Mouse (Mus musculus): ENCODE measurements around the gene 0610040J01Rik. TPM values are rescaled to one million over a fixed set of nuclear protein-coding genes. Genes with fewer than 3 reads are reported as not detected.

0610040J01Rik gene
- total RNA-seq, 2 experiments from 2014 or later = 12.2 TPM; not detected in 1

GRCm38 (mm10) chr5:63827415-63828053 lies 15.4 kb downstream of the 0610040J01Rik start:
- ATAC-seq (replicated peaks; ENCODE audit: low FRiP score, poor library complexity, severe bottlenecking) = no peak

GRCm38 (mm10) chr5:63828380-63829185 lies 16.4 kb downstream of the 0610040J01Rik start:
- ATAC-seq (replicated peaks; ENCODE audit: low FRiP score, poor library complexity, severe bottlenecking) = no peak

- ATAC-seq (replicated peaks; ENCODE audit: low FRiP score, poor library complexity, severe bottlenecking) = no peak
Measured at GRCm38 (mm10) chr5:63831054-63831453, 18.9 kb downstream of the 0610040J01Rik start.

GRCm38 (mm10) chr5:63833955-63834354 lies 21.8 kb downstream of the 0610040J01Rik start:
- ATAC-seq (replicated peaks; ENCODE audit: low FRiP score, poor library complexity, severe bottlenecking) = no peak

GRCm38 (mm10) chr5:63834435-63834834 lies 22.3 kb downstream of the 0610040J01Rik start:
- ATAC-seq (replicated peaks; ENCODE audit: low FRiP score, poor library complexity, severe bottlenecking) = no peak

GRCm38 (mm10) chr5:63837115-63837514 lies 25.0 kb downstream of the 0610040J01Rik start:
- ATAC-seq (replicated peaks; ENCODE audit: low FRiP score, poor library complexity, severe bottlenecking) = no peak

GRCm38 (mm10) chr5:63837851-63838250 lies 25.7 kb downstream of the 0610040J01Rik start:
- ATAC-seq (replicated peaks; ENCODE audit: low FRiP score, poor library complexity, severe bottlenecking) = no peak

- ATAC-seq (replicated peaks; ENCODE audit: low FRiP score, poor library complexity, severe bottlenecking) = no peak
Measured at GRCm38 (mm10) chr5:63839801-63840416, 27.7 kb downstream of the 0610040J01Rik start.

- no peak for ATAC-seq (replicated peaks; ENCODE audit: low FRiP score, poor library complexity, severe bottlenecking)
Measured at GRCm38 (mm10) chr5:63847080-63847479, 34.9 kb downstream of the 0610040J01Rik start.

GRCm38 (mm10) chr5:63847541-63848226 lies 35.5 kb downstream of the 0610040J01Rik start:
- no peak for ATAC-seq (replicated peaks; ENCODE audit: low FRiP score, poor library complexity, severe bottlenecking)

GRCm38 (mm10) chr5:63858901-63859300 lies 46.7 kb downstream of the 0610040J01Rik start:
- ATAC-seq (replicated peaks; ENCODE audit: low FRiP score, poor library complexity, severe bottlenecking) = no peak

- ATAC-seq (replicated peaks; ENCODE audit: low FRiP score, poor library complexity, severe bottlenecking) = no peak
Measured at GRCm38 (mm10) chr5:63867421-63867820, 55.3 kb downstream of the 0610040J01Rik start.

GRCm38 (mm10) chr5:63872176-63872932 lies 60.2 kb downstream of the 0610040J01Rik start:
- ATAC-seq (replicated peaks; ENCODE audit: low FRiP score, poor library complexity, severe bottlenecking) = no peak

- ATAC-seq (replicated peaks; ENCODE audit: low FRiP score, poor library complexity, severe bottlenecking) = no peak
Measured at GRCm38 (mm10) chr5:63874880-63875279, 62.7 kb downstream of the 0610040J01Rik start.

- no peak for ATAC-seq (replicated peaks; ENCODE audit: low FRiP score, poor library complexity, severe bottlenecking)
Measured at GRCm38 (mm10) chr5:63876081-63876480, 63.9 kb downstream of the 0610040J01Rik start.

GRCm38 (mm10) chr5:63879026-63879425 lies 66.9 kb downstream of the 0610040J01Rik start:
- no peak for ATAC-seq (replicated peaks; ENCODE audit: low FRiP score, poor library complexity, severe bottlenecking)

GRCm38 (mm10) chr5:63886292-63886691 lies 74.1 kb downstream of the 0610040J01Rik start:
- ATAC-seq (replicated peaks; ENCODE audit: low FRiP score, poor library complexity, severe bottlenecking) = no peak

GRCm38 (mm10) chr5:63886709-63887108 lies 74.5 kb downstream of the 0610040J01Rik start:
- ATAC-seq (replicated peaks; ENCODE audit: low FRiP score, poor library complexity, severe bottlenecking) = no peak

GRCm38 (mm10) chr5:63887111-63887510 lies 74.9 kb downstream of the 0610040J01Rik start:
- ATAC-seq (replicated peaks; ENCODE audit: low FRiP score, poor library complexity, severe bottlenecking) = no peak

Measured in erythroid progenitor cell, adult 5-6 weeks (primary cell).